In genomic region chr11:12034371-12034770, GRCm38 (mm10) we compare ENCODE assay signal across 10 mouse cellular contexts. TPM values are rescaled to one million over a fixed set of nuclear protein-coding genes. Genes with fewer than 3 reads are reported as not detected.
DNase-seq lines count a peak whose midpoint lies in the region; ATAC-seq and TF ChIP-seq lines count a peak whose summit lies in the region.
"Had no signal": no experiment of that assay in that cellular context is flagged by ENCODE, and none has a peak within 500 bp of the region (broad histone marks: within the 10 kb centered on the region; RNA-seq: fewer than 3 reads in every experiment).

No protein-coding gene starts in this region.

- no peak for DNase-seq in heart, adult 2 months
- DNase-seq in embryo, embryonic 9.5 days (ENCODE audit: extremely low spot score) = peak; percentile 36
- no peak for DNase-seq in hindbrain, embryonic 14.5 days (ENCODE audit: low spot score)
- DNase-seq in layer of hippocampus, adult 2 months (ENCODE audit: low spot score in 2 of 2) = no peak
- DNase-seq: gastrocnemius, postnatal 36 days had no signal

- peaks cover 14% of the 10 kb centered on the region for H3K36me3 ChIP-seq in heart, embryonic 13.5 days
- peaks cover 3% of the 10 kb centered on the region; the same call in 1 of the 2 replicates for H3K36me3 ChIP-seq in heart, adult 2 months (ENCODE audit: control insufficient read depth, insufficient read depth, low read length)
- H3K36me3 ChIP-seq in hindbrain, embryonic 14.5 days (replicated peaks; ENCODE audit: control insufficient read depth, insufficient read depth) = no peaks in the 10 kb centered on the region
- H3K36me3 ChIP-seq in midbrain, embryonic 13.5 days = no peaks in the 10 kb centered on the region

- H3K27ac ChIP-seq in heart, embryonic 13.5 days (replicated peaks) = peak overlapping the region; percentile 95
- no peak overlapping the region; the same call in 1 of the 2 replicates for H3K27ac ChIP-seq in heart, adult 2 months
- 0 out of 2 replicates have a peak overlapping the region, but pooled peaks have one; percentile 14 for H3K27ac ChIP-seq in hindbrain, embryonic 14.5 days
- no peak overlapping the region for H3K27ac ChIP-seq in midbrain, embryonic 13.5 days
- H3K27ac ChIP-seq in layer of hippocampus, adult 2 months = no peak overlapping the region

- no peak for TF ChIP-seq POLR2A in heart, adult 2 months (IDR thresholded peaks at IDR 0.05; ENCODE audit: insufficient read depth, low read depth, low read length)

- H3K4me3 ChIP-seq in heart, embryonic 13.5 days = peak overlapping the region; percentile 78
- H3K4me3 ChIP-seq in heart, adult 2 months = no peak overlapping the region
- no peak overlapping the region; the same call in 1 of the 2 replicates for H3K4me3 ChIP-seq in hindbrain, embryonic 14.5 days (replicated peaks; ENCODE audit: low read length)
- peak overlapping the region; percentile 59 for H3K4me3 ChIP-seq in midbrain, embryonic 13.5 days (replicated peaks)
- H3K4me3 ChIP-seq in layer of hippocampus, adult 2 months = no peak overlapping the region

- peak overlapping the region; percentile 71 for H3K4me2 ChIP-seq in heart, embryonic 13.5 days
- H3K4me2 ChIP-seq in hindbrain, embryonic 14.5 days (replicated peaks) = peak overlapping the region; percentile 53
- peak overlapping the region; percentile 58 for H3K4me2 ChIP-seq in midbrain, embryonic 13.5 days (replicated peaks)

- peak overlapping the region; percentile 98 for H3K9ac ChIP-seq in heart, embryonic 13.5 days
- no peak overlapping the region for H3K9ac ChIP-seq in heart, adult 2 months (ENCODE audit: low read depth, low read length)
- no peak overlapping the region for H3K9ac ChIP-seq in hindbrain, embryonic 14.5 days
- no peak overlapping the region for H3K9ac ChIP-seq in midbrain, embryonic 13.5 days (replicated peaks)

- no peaks in the 10 kb centered on the region for H3K79me2 ChIP-seq in heart, adult 2 months (replicated peaks; ENCODE audit: control insufficient read depth, insufficient read depth, low read length)

- no peaks in the 10 kb centered on the region for H3K9me3 ChIP-seq in heart, embryonic 13.5 days
- 0 out of 2 replicates have a peak, but pooled peaks cover 3% of the 10 kb centered on the region for H3K9me3 ChIP-seq in hindbrain, embryonic 14.5 days (ENCODE audit: control insufficient read depth, low read length)
- no peaks in the 10 kb centered on the region for H3K9me3 ChIP-seq in midbrain, embryonic 13.5 days

- TF ChIP-seq EP300 in heart, adult 2 months (IDR thresholded peaks at IDR 0.05; ENCODE audit: insufficient read depth, low read depth, low read length) = no peak

- ATAC-seq in heart, embryonic 13.5 days (ENCODE audit: extremely low read depth, insufficient number of reproducible peaks, low FRiP score, low TSS enrichment) = no peak
- no peak for ATAC-seq in hindbrain, embryonic 14.5 days (ENCODE audit: low FRiP score)
- no peak for ATAC-seq in midbrain, embryonic 13.5 days
- no peak for ATAC-seq in erythroid progenitor cell, adult 5-6 weeks (replicated peaks; ENCODE audit: low FRiP score, poor library complexity, severe bottlenecking)
- ATAC-seq in frontal cortex, adult (ENCODE audit: low TSS enrichment) = no peak

- intact Hi-C loops in heart, adult 2 months (cut with DNase I) = no loop called here

- H3K4me1 ChIP-seq in heart, embryonic 13.5 days = peaks cover 19% of the 10 kb centered on the region
- H3K4me1 ChIP-seq in heart, adult 2 months (ENCODE audit: control insufficient read depth, insufficient read depth, low read length) = 0 out of 2 replicates have a peak, but pooled peaks cover 2% of the 10 kb centered on the region
- H3K4me1 ChIP-seq in hindbrain, embryonic 14.5 days (replicated peaks; ENCODE audit: control insufficient read depth, insufficient read depth, low read length) = 0 out of 2 replicates have a peak, but pooled peaks cover 10% of the 10 kb centered on the region
- H3K4me1 ChIP-seq in midbrain, embryonic 13.5 days (replicated peaks) = peaks cover 16% of the 10 kb centered on the region

- 31% methylated on average over 5 of the region's 5 CpGs for WGBS in heart, embryonic 13.5 days
- 45% methylated on average over 5 of the region's 5 CpGs for WGBS in heart, adult 2 months
- 38% methylated on average over 5 of the region's 5 CpGs for WGBS in hindbrain, embryonic 14.5 days
- 21% methylated on average over 5 of the region's 5 CpGs for WGBS in midbrain, embryonic 13.5 days

- H3K27me3 ChIP-seq in heart, embryonic 13.5 days (replicated peaks) = peaks cover 93% of the 10 kb centered on the region
- peaks cover 4% of the 10 kb centered on the region; the same call in 1 of the 2 replicates for H3K27me3 ChIP-seq in heart, adult 2 months (ENCODE audit: control insufficient read depth, insufficient read depth, low read length)
- H3K27me3 ChIP-seq in hindbrain, embryonic 14.5 days (ENCODE audit: control insufficient read depth, insufficient read depth, low read length) = peaks cover 91% of the 10 kb centered on the region
- H3K27me3 ChIP-seq in midbrain, embryonic 13.5 days = peaks cover 96% of the 10 kb centered on the region

- no peak for TF ChIP-seq CTCF in heart, adult 2 months (IDR thresholded peaks at IDR 0.05)
- TF ChIP-seq CTCF in layer of hippocampus, adult 2 months (conservative IDR thresholded peaks at IDR 0.05) = no peak

RNA-seq across cellular contexts. Expression of gene Grb10, which starts 4.1 kb away (rescaled TPM):
- 494 and 545 TPM in 2 replicates for polyA plus RNA-seq in heart, embryonic 13.5 days (2015; fragmentation: Nextera tagmentation; extraction: Ambion mirVana)
- 10 to 100 TPM; 65.1 to 66.2 TPM for total RNA-seq in heart, adult 2 months (2021)
- polyA plus RNA-seq in heart, adult 2 months (2012; rRNA removed) = 36.9 and 63.5 TPM in 2 replicates
- polyA plus RNA-seq in hindbrain, embryonic 14.5 days (2014; fragmentation: Nextera tagmentation; extraction: Ambion mirVana) = 38.5 and 49.5 TPM in 2 replicates
- 132 and 149 TPM in 2 replicates for polyA plus RNA-seq in midbrain, embryonic 13.5 days (2015; fragmentation: Nextera tagmentation; extraction: Ambion mirVana)
- 5.9 TPM in 1 of 2 replicates, not detected in the other for total RNA-seq in erythroid progenitor cell, adult 5-6 weeks (2015; ENCODE audit: low replicate concordance)
- 0.39 and 2.1 TPM in 2 replicates for total RNA-seq in erythroid progenitor cell, adult 5-6 weeks (2017; ENCODE audit: low replicate concordance)
- total RNA-seq in layer of hippocampus, adult 2 months (2021) = 10 to 100 TPM; 25.0 TPM
- total RNA-seq: monocyte, adult 5-6 weeks had no signal

Comparison
In these comparisons a context has a peak if more than half of its experiments do, and no peak if none do; other contexts are left out.
1. H3K27ac ChIP-seq: peak in heart, embryonic 13.5 days (single experiment) and hindbrain, embryonic 14.5 days (single experiment); none in heart, adult 2 months (single experiment), midbrain, embryonic 13.5 days (single experiment) and layer of hippocampus, adult 2 months (single experiment).
2. H3K4me3 ChIP-seq: peak in heart, embryonic 13.5 days (single experiment) and midbrain, embryonic 13.5 days (single experiment); none in heart, adult 2 months (single experiment), hindbrain, embryonic 14.5 days (single experiment) and layer of hippocampus, adult 2 months (single experiment).
3. Peak in every context shown above with its lines, with median percentiles within 50 percentile points of each other: H3K4me2 ChIP-seq.